Mouse (Mus musculus): Measurements from ENCODE around the gene Tmem150b. TPM values are rescaled to one million over a fixed set of nuclear protein-coding genes. Genes with fewer than 3 reads are reported as not detected.

The Tmem150b gene
- polyA plus RNA-seq, 1 experiment from 2014 or later: 0.19 TPM

DNA sequence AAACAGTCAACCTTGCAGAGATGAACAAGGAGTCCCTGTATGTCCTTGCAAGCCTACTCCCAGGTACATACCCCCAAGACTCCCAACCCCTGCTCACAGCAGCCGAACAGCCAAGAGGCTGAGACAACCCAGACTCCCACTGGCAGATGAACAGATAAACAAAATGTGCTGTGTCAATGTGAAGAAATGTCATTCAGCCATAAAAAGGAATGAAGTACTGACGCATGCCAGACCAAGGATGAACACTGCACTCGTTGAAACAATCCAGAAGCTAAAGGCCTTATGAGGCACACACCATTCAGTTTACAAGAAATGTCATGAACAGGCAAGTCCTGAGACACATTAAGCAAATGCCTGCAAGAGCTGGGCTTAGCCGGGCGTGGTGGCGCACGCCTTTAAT, 49.8 kb downstream of the Tmem150b start:
- no peaks in the 10 kb centered on the region for H3K4me1 ChIP-seq (ENCODE audit: control insufficient read depth, insufficient read depth, low read length)
- H3K9me3 ChIP-seq (ENCODE audit: control insufficient read depth, low read length): no peaks in the 10 kb centered on the region
- H3K4me2 ChIP-seq (ENCODE audit: low read depth, low read length): no peak overlapping the region
- no peak overlapping the region for H3K27ac ChIP-seq (ENCODE audit: low read depth, low read length)
- H3K27me3 ChIP-seq (ENCODE audit: control insufficient read depth, insufficient read depth, low read length): no peaks in the 10 kb centered on the region
- H3K36me3 ChIP-seq (ENCODE audit: control insufficient read depth, insufficient read depth, low read length): peaks cover 32% of the 10 kb centered on the region
- WGBS: 98% methylated on average over 7 of the region's 7 CpGs
- no peak overlapping the region for H3K9ac ChIP-seq (replicated peaks; ENCODE audit: low read depth, low read length)
- ATAC-seq (ENCODE audit: low read depth): no peak
- H3K4me3 ChIP-seq (ENCODE audit: low read depth, low read length): no peak overlapping the region

DNA sequence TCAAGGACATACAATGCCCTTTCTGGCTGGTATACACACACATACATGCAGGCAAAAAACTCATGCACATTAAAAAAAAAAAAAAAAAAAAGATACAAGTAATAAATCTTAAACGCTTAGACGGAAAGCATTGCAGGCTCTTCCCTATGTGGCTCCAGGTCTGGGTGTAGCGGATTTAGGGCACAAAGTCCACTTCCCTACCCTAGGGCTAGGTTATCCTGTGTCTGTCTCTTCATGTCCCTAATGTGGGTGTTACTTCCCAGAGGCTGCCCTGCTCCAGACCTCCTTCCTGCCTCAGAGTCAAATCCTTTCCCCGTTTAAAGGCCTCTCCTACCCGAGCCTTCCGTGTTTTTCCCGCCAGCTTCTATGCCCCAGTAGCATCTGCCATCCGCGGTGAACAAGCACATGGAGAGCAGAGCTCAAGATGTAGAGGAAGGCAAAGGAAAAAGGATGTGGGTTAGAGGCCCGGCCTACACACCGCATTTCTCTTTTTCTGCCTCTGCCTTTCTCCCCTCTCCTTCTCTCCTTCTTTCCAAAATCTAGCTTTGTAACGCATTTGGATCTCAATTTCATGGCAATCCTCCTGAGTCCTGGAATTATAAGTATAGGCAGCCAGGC, 50.8 kb downstream of the Tmem150b start:
- Histone ChIP-seq H3K4me2 (ENCODE audit: low read depth, low read length) (no peak overlapping the region), H3K27ac (ENCODE audit: low read depth, low read length) (no peak overlapping the region), H3K9ac (replicated peaks; ENCODE audit: low read depth, low read length) (no peak overlapping the region), H3K4me3 (ENCODE audit: low read depth, low read length) (no peak overlapping the region), H3K27me3 (ENCODE audit: control insufficient read depth, insufficient read depth, low read length) (no peaks in the 10 kb centered on the region), H3K4me1 (ENCODE audit: control insufficient read depth, insufficient read depth, low read length) (no peaks in the 10 kb centered on the region), H3K36me3 (ENCODE audit: control insufficient read depth, insufficient read depth, low read length) (peaks cover 34% of the 10 kb centered on the region), H3K9me3 (ENCODE audit: control insufficient read depth, low read length) (no peaks in the 10 kb centered on the region)
- no peak for ATAC-seq (ENCODE audit: low read depth)
- 92% methylated on average over 12 of the region's 12 CpGs for WGBS

DNA sequence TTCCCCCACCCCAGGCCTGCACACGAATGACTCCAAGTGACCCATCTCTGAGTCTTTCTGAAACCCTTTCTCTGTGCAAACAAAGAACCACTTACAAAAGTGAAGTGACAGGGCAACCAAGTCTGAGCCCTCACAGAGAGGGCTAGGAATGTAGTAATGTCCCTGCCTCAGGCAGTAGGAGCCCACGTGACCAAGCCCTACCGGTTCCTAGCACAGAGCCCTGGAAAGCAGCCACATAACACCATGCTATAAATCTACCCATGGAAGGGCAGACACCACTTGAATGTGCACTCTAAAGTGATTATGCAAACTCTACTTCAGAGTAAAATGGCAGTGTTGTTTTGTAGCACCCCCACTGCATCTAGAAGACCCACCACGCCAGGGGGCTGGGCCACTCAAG, 53.1 kb downstream of the Tmem150b start:
- H3K4me3 ChIP-seq (ENCODE audit: low read depth, low read length): no peak overlapping the region
- peaks cover 30% of the 10 kb centered on the region for H3K36me3 ChIP-seq (ENCODE audit: control insufficient read depth, insufficient read depth, low read length)
- H3K4me1 ChIP-seq (ENCODE audit: control insufficient read depth, insufficient read depth, low read length): no peaks in the 10 kb centered on the region
- 25% methylated on average over 4 of the region's 4 CpGs for WGBS
- ATAC-seq (ENCODE audit: low read depth): peak; percentile 95
- H3K4me2 ChIP-seq (ENCODE audit: low read depth, low read length): no peak overlapping the region
- H3K27me3 ChIP-seq (ENCODE audit: control insufficient read depth, insufficient read depth, low read length): no peaks in the 10 kb centered on the region
- H3K9me3 ChIP-seq (ENCODE audit: control insufficient read depth, low read length): no peaks in the 10 kb centered on the region
- no peak overlapping the region for H3K9ac ChIP-seq (replicated peaks; ENCODE audit: low read depth, low read length)
- H3K27ac ChIP-seq (ENCODE audit: low read depth, low read length): peak overlapping the region; percentile 40; the same call in 1 of the 2 replicates

DNA sequence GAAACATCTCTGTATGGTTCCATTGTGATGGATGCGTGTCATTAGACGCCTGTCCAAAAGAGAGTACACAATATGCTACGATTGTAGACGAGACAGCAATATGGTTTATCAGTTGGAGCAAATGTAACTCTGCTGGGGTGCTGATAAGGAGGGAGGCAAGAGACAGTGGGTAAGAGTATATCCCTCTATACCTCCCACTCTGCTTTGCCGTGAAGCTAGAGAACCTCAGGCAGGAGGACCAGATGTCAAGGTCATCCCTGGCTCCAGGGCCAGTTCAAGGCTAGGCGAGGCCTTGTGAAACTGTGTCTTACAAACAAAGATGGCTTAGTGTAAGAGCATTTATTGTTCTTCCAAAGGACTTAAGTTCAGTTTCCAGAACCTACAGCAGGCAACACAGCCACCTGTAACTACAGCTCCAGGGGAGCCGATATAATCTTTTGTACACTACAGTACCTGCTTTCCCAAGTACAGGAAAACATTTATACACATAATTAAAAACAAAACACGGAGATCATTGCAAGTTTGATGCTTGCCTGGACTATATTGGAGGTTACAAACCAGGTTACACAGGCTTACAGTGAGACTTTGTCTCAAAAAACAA, 54.3 kb downstream of the Tmem150b start:
- Histone ChIP-seq H3K36me3 (ENCODE audit: control insufficient read depth, insufficient read depth, low read length) (peaks cover 32% of the 10 kb centered on the region), H3K4me2 (ENCODE audit: low read depth, low read length) (no peak overlapping the region), H3K9ac (replicated peaks; ENCODE audit: low read depth, low read length) (no peak overlapping the region), H3K9me3 (ENCODE audit: control insufficient read depth, low read length) (no peaks in the 10 kb centered on the region), H3K4me3 (ENCODE audit: low read depth, low read length) (no peak overlapping the region), H3K4me1 (ENCODE audit: control insufficient read depth, insufficient read depth, low read length) (no peaks in the 10 kb centered on the region), H3K27ac (ENCODE audit: low read depth, low read length) (no peak overlapping the region), H3K27me3 (ENCODE audit: control insufficient read depth, insufficient read depth, low read length) (no peaks in the 10 kb centered on the region)
- WGBS: 92% methylated on average over 8 of the region's 8 CpGs
- no peak for ATAC-seq (ENCODE audit: low read depth)

DNA sequence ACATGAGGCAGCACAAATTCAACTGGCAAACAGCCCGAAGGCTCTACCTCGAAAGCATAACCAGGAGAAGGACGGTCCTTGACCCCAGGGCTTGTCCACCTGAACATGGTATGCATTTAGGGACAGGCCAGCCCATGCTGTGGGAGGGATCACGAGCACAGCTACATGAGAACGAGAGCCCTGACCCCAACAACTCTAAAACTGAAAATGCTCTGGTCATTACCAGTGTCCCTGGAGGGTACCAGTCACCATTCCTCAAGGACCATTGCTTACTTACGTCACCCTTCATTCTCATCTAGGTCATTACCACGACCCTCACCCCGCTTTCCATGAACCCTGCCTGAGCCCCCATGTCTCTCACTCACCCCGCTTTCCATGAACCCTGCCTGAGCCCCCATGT, 55.9 kb downstream of the Tmem150b start:
- ATAC-seq (ENCODE audit: low read depth): no peak
- Histone ChIP-seq H3K36me3 (ENCODE audit: control insufficient read depth, insufficient read depth, low read length) (peaks cover 26% of the 10 kb centered on the region), H3K4me2 (ENCODE audit: low read depth, low read length) (no peak overlapping the region), H3K27ac (ENCODE audit: low read depth, low read length) (no peak overlapping the region), H3K27me3 (ENCODE audit: control insufficient read depth, insufficient read depth, low read length) (no peaks in the 10 kb centered on the region), H3K4me1 (ENCODE audit: control insufficient read depth, insufficient read depth, low read length) (no peaks in the 10 kb centered on the region), H3K9ac (replicated peaks; ENCODE audit: low read depth, low read length) (no peak overlapping the region), H3K9me3 (ENCODE audit: control insufficient read depth, low read length) (no peaks in the 10 kb centered on the region), H3K4me3 (ENCODE audit: low read depth, low read length) (no peak overlapping the region)
- WGBS: 98% methylated on average over 9 of the region's 9 CpGs

DNA sequence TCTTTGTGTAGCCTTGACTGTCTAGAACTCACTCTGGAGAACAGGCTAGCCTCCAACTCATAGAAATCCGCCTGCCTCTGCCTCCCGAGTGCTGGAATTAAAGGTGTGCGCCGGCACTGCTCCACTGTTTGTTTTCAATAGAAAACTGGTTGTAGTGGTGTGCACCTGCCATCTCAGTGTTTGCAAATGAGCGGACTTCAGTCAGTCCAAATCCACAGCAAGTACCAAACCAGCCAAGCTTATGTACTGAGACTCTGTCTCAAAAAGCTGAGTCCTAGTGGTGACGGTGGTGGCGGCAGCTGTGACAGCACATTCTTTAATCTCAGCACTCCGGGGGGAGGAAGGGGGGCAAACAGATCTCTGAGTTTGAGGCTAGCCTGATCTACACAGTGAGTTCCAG, 56.5 kb downstream of the Tmem150b start:
- H3K4me3 ChIP-seq (ENCODE audit: low read depth, low read length): no peak overlapping the region
- no peak for ATAC-seq (ENCODE audit: low read depth)
- no peaks in the 10 kb centered on the region for H3K27me3 ChIP-seq (ENCODE audit: control insufficient read depth, insufficient read depth, low read length)
- WGBS: 95% methylated on average over 8 of the region's 8 CpGs
- H3K9me3 ChIP-seq (ENCODE audit: control insufficient read depth, low read length): no peaks in the 10 kb centered on the region
- no peaks in the 10 kb centered on the region for H3K4me1 ChIP-seq (ENCODE audit: control insufficient read depth, insufficient read depth, low read length)
- no peak overlapping the region for H3K4me2 ChIP-seq (ENCODE audit: low read depth, low read length)
- H3K36me3 ChIP-seq (ENCODE audit: control insufficient read depth, insufficient read depth, low read length): peaks cover 26% of the 10 kb centered on the region; the same call in 1 of the 2 replicates
- no peak overlapping the region for H3K27ac ChIP-seq (ENCODE audit: low read depth, low read length)
- H3K9ac ChIP-seq (replicated peaks; ENCODE audit: low read depth, low read length): no peak overlapping the region

DNA sequence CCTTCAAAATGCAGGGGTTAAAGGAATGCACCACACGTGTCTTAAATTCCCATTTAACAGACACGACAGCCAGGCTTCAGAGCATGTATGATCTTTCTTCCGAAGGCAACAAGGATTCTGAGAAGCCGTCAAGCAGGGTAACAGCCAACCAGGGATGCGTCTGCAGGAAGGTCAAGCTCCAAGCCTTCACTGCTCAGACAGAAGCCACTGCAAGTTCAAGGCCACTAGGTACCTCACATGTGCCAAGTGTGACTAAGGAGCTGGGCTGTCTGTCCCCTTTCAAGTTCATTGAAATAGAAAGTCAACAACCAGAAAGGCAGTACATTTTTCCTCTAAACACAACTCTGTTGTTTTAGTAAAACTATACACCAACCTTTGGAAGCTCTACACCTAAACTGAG, 58.2 kb downstream of the Tmem150b start:
- no peak overlapping the region for H3K9ac ChIP-seq (replicated peaks; ENCODE audit: low read depth, low read length)
- H3K9me3 ChIP-seq (ENCODE audit: control insufficient read depth, low read length): no peaks in the 10 kb centered on the region

DNA sequence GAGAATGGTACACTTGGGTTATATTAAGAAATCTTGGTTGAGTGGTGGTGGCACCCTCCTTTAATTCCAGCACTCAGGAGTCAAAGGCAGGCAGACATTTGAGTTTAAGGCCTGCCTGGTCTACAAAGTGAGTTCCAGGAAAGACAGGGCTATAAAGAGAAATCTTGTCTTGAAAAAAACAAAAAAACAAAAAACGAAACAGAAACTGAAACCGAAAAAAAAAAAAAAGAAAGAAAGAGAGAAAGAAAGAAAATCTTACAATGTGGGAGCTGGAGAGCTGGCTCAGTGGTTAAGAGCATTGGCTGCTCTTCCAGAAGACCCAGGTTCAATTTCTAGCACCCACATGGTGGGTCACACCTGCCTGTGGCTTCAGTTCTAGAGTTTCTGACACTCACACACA, 61.3 kb downstream of the Tmem150b start:
- Histone ChIP-seq H3K27me3 (ENCODE audit: control insufficient read depth, insufficient read depth, low read length) (no peaks in the 10 kb centered on the region), H3K27ac (ENCODE audit: low read depth, low read length) (no peak overlapping the region), H3K4me3 (ENCODE audit: low read depth, low read length) (no peak overlapping the region), H3K9me3 (ENCODE audit: control insufficient read depth, low read length) (no peaks in the 10 kb centered on the region), H3K4me1 (ENCODE audit: control insufficient read depth, insufficient read depth, low read length) (peaks cover 3% of the 10 kb centered on the region; the same call in 1 of the 2 replicates), H3K9ac (replicated peaks; ENCODE audit: low read depth, low read length) (no peak overlapping the region), H3K36me3 (ENCODE audit: control insufficient read depth, insufficient read depth, low read length) (peaks cover 13% of the 10 kb centered on the region; the same call in 1 of the 2 replicates), H3K4me2 (ENCODE audit: low read depth, low read length) (no peak overlapping the region)
- 92% methylated on average over 2 of the region's 2 CpGs for WGBS
- no peak for ATAC-seq (ENCODE audit: low read depth)

More for the DNA sequence above, 58.2 kb downstream of the Tmem150b start:
- no peak overlapping the region for H3K4me2 ChIP-seq (ENCODE audit: low read depth, low read length)
- no peak overlapping the region for H3K4me3 ChIP-seq (ENCODE audit: low read depth, low read length)
- no peaks in the 10 kb centered on the region for H3K27me3 ChIP-seq (ENCODE audit: control insufficient read depth, insufficient read depth, low read length)
- peaks cover 23% of the 10 kb centered on the region; the same call in 1 of the 2 replicates for H3K36me3 ChIP-seq (ENCODE audit: control insufficient read depth, insufficient read depth, low read length)
- no peak overlapping the region for H3K27ac ChIP-seq (ENCODE audit: low read depth, low read length)
- 97% methylated on average over 5 of the region's 5 CpGs for WGBS
- no peak for ATAC-seq (ENCODE audit: low read depth)
- H3K4me1 ChIP-seq (ENCODE audit: control insufficient read depth, insufficient read depth, low read length): no peaks in the 10 kb centered on the region

DNA sequence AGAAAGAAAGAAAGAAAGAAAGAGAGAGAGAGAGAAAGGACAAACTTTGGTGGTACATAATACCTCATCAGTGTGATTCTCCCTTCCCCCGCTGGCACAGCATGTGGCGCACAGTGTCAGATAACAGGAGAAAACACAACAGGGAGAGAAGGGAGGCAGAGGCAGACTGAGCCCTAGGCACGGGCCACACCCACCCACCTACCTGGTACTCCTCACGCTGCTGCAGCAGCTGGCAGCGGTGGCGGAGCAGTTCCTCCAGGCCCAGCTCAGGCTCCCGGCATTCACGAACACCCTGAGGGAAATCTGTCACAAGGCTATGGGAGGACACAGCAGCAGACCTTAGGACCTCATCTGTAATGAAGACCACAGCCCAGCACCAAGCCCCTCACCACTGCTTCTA, 61.9 kb downstream of the Tmem150b start:
- Histone ChIP-seq H3K4me1 (ENCODE audit: control insufficient read depth, insufficient read depth, low read length) (peaks cover 3% of the 10 kb centered on the region; the same call in 1 of the 2 replicates), H3K4me2 (ENCODE audit: low read depth, low read length) (no peak overlapping the region), H3K27me3 (ENCODE audit: control insufficient read depth, insufficient read depth, low read length) (no peaks in the 10 kb centered on the region), H3K27ac (ENCODE audit: low read depth, low read length) (no peak overlapping the region), H3K4me3 (ENCODE audit: low read depth, low read length) (no peak overlapping the region), H3K9me3 (ENCODE audit: control insufficient read depth, low read length) (no peaks in the 10 kb centered on the region), H3K36me3 (ENCODE audit: control insufficient read depth, insufficient read depth, low read length) (peaks cover 9% of the 10 kb centered on the region; the same call in 1 of the 2 replicates), H3K9ac (replicated peaks; ENCODE audit: low read depth, low read length) (no peak overlapping the region)
- 84% methylated on average over 8 of the region's 8 CpGs for WGBS
- no peak for ATAC-seq (ENCODE audit: low read depth)
